Mouse (Mus musculus) forebrain, postnatal 0 days (tissue): ENCODE measurements around the gene Nf2. TPM values are rescaled to one million over a fixed set of nuclear protein-coding genes. Genes with fewer than 3 reads are reported as not detected.

Experiments
- ATAC-seq: fragments of 200-750 bp; cut with Nextera tagmentation; 2 replicates; pipeline ENCODE4 v1.8.0; 2017; ENCODE audit warnings: mild to moderate bottlenecking, moderate library complexity
- DNase-seq: peaks from one replicate; pipeline ENCODE4 v3.0.0-alpha.2; 2015
- H3K27ac ChIP-seq: fragments of 300-500 bp; sonication (generic); 2 replicates; pipeline ENCODE4 v1.5.1; 2014; ENCODE audit warnings: low read depth, mild to moderate bottlenecking, antibody characterized with exemption, low read length, moderate library complexity, mixed read lengths
- H3K27me3 ChIP-seq: fragments of 300-500 bp; sonication (generic); 2 replicates; pipeline ENCODE4 v1.6.1; 2014; ENCODE audit warnings: mild to moderate bottlenecking, low read length, mixed read lengths; ENCODE audit not compliant: insufficient read depth
- H3K36me3 ChIP-seq: fragments of 300-500 bp; sonication (generic); 2 replicates; pipeline ENCODE4 v1.6.1; 2014; ENCODE audit warnings: mild to moderate bottlenecking, moderate library complexity; ENCODE audit not compliant: insufficient read depth
- H3K4me1 ChIP-seq: fragments of 300-500 bp; sonication (generic); 2 replicates; pipeline ENCODE4 v1.6.1; 2014; ENCODE audit warnings: antibody characterized with exemption; ENCODE audit not compliant: insufficient read depth
- H3K4me2 ChIP-seq: fragments of 300-500 bp; sonication (generic); 2 replicates; pipeline ENCODE4 v1.6.1; 2014; ENCODE audit warnings: low read depth, mild to moderate bottlenecking, moderate library complexity
- H3K4me3 ChIP-seq: fragments of 300-500 bp; sonication (generic); 2 replicates; pipeline ENCODE4 v1.5.1; 2014; ENCODE audit warnings: low read depth, low read length, mixed read lengths
- H3K9ac ChIP-seq: fragments of 300-500 bp; sonication (generic); 2 replicates; pipeline ENCODE4 v1.6.1; 2014; ENCODE audit warnings: mild to moderate bottlenecking
- H3K9me3 ChIP-seq: fragments of 300-500 bp; sonication (generic); 2 replicates; pipeline ENCODE4 v1.6.1; 2016; ENCODE audit warnings: low read length
- CTCF ChIP-seq: sonication (generic); IDR thresholded peaks from 2 replicates; pipeline ENCODE4 v1.5.1; 2016; ENCODE audit warnings: antibody characterized with exemption, control low read depth, low read depth
- WGBS: fragments of 180-500 bp; shearing (Covaris S2); extraction: QIAGEN DNeasy Blood & Tissue Kit; methylation state at CpG from one replicate; pipeline ENCODE4 v1.1.7; 2014; 5-methylcytosine and 5-hydroxymethylcytosine counted together
- microRNA-seq, 2 experiments: library from miRNA; unstranded; fragments of <30 nt; microRNA quantifications; one replicate each; pipeline ENCODE4; 2016
- polyA plus RNA-seq: library from polyadenylated mRNA; unstranded; fragments of >200 nt; fragmentation: Nextera tagmentation; extraction: Ambion mirVana; gene quantifications from 2 replicates; pipeline ENCODE4 v1.2.1, GENCODE M21; 2015
- total RNA-seq: library from RNA; depleted of rRNA; stranded (reverse); fragments of >200 nt; gene quantifications from 2 replicates; pipeline ENCODE4 v1.2.3, GENCODE M21; 2014; rRNA removed

Gene Nf2
- total and polyA plus RNA-seq, 2 experiments from 2014 or later: 57.8 to 121 TPM

DNA sequence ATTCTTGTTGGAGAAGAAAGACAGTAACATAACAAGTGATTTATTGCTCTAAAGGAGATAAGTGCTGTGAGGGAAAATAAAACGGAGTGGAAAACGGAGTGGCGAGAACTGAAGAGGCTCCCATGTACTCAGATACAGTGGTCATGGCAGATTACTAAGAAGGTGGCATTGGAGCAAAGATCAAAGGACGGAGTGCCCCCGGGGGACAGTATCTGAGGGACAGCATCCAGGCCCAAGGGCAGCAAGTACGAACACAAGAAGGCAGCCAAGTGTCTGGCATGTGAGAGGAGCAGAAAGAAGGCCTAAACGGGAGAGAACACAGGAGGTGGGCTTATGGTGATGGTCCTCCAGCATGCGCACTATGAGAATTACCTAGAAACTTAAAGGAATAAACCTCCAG lies 127.6 kb downstream of the Nf2 start:
- WGBS: 83% methylated on average over 8 of the region's 8 CpGs
- TF ChIP-seq CTCF: no peak
- ATAC-seq: no peak

DNA sequence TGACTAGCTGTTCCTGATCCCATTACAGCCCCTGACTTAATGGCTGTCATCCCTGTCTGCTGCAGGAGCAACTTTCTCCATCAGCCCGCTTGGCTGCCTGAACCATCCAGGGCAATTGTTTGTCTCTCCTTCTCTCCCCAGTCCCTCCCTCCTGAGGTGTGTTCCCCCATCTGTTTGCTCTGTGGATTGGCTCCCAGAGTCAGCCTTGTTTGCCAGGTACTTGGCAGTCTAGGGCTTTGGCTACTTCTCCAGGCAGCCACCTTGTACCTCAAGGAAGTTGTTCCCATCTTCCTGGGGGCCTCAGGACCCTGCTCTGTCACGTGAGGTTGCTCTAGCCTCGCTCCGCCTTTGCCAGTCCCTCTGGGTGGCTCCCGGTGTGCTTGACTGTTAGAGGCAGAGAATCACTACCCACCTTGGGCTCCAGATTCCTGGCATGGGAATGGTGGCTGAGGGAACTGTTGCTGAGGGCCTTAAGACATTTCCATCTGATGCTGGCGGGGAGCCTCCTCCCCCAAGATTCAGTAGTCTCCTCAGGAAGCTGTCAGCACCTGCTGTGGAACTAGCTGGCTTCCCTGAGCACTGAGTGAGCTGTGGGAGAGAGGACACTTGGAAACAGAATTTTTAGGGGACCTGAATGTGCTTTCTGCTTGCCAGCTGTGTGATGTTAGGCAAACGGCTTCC lies 128.3 kb downstream of the Nf2 start:
- no peak overlapping the region for H3K27ac ChIP-seq
- H3K4me1 ChIP-seq: no peaks in the 10 kb centered on the region
- no peak for ATAC-seq
- TF ChIP-seq CTCF: no peak
- no peak overlapping the region for H3K9ac ChIP-seq
- no peak overlapping the region for H3K4me2 ChIP-seq
- H3K36me3 ChIP-seq: peaks cover 11% of the 10 kb centered on the region
- peak; percentile 39 for DNase-seq
- H3K9me3 ChIP-seq: no peaks in the 10 kb centered on the region
- H3K27me3 ChIP-seq: no peaks in the 10 kb centered on the region
- H3K4me3 ChIP-seq: no peak overlapping the region
- 40% methylated on average over 7 of the region's 7 CpGs for WGBS

More for the DNA sequence above, 127.6 kb downstream of the Nf2 start:
- Histone ChIP-seq H3K36me3 (peaks cover 16% of the 10 kb centered on the region), H3K27ac (0 out of 2 replicates have a peak overlapping the region, but pooled peaks have one; percentile 21), H3K4me1 (no peaks in the 10 kb centered on the region), H3K4me3 (no peak overlapping the region), H3K4me2 (no peak overlapping the region), H3K27me3 (no peaks in the 10 kb centered on the region), H3K9ac (no peak overlapping the region), H3K9me3 (no peaks in the 10 kb centered on the region)
- no peak for DNase-seq

DNA sequence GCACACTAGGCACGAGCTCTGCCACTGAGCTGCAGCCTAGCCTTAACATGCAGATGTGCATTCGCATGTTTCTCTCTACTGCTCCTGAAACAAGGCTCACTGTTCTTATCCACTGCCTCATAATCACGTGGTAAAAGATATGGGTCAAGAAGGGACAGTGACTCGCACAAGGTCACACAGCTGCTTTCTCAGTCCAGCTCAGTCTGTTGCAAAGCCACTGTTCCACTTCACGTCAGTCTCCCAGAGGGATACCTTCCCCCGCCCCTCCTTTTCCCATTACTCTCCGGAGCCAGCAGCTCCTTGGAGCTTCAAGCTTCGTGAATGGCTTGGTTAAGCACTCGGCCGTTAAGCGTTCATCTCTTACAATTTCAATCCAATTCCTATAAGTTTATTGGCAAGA lies 128.9 kb downstream of the Nf2 start:
- Histone ChIP-seq H3K9me3 (no peaks in the 10 kb centered on the region), H3K27me3 (no peaks in the 10 kb centered on the region), H3K36me3 (peaks cover 11% of the 10 kb centered on the region), H3K4me3 (no peak overlapping the region), H3K4me1 (no peaks in the 10 kb centered on the region), H3K4me2 (no peak overlapping the region), H3K9ac (no peak overlapping the region), H3K27ac (no peak overlapping the region)
- ATAC-seq (no peak), DNase-seq (peak; percentile 10)
- 58% methylated on average over 11 of the region's 11 CpGs for WGBS
- no peak for TF ChIP-seq CTCF

DNA sequence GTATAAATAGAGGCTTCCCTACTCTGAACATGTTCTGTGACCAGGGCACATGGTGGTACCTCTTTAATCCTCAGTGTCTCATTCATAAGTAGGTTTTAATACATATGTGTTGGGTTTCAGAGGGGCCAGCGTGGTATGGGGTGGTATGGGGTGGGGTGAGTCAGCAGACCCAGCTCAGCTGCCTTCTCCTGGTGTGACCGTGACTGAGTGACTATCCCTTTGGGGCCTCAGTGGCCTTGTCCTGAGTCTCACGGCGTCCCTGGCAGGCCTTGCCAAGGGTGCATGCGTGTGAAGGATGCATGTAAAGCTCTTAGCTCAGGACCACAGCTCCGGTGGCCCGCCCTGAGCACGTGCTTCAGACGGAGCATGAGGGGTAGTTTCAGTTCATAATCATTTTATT lies 129.4 kb downstream of the Nf2 start:
- no peak for ATAC-seq

DNA sequence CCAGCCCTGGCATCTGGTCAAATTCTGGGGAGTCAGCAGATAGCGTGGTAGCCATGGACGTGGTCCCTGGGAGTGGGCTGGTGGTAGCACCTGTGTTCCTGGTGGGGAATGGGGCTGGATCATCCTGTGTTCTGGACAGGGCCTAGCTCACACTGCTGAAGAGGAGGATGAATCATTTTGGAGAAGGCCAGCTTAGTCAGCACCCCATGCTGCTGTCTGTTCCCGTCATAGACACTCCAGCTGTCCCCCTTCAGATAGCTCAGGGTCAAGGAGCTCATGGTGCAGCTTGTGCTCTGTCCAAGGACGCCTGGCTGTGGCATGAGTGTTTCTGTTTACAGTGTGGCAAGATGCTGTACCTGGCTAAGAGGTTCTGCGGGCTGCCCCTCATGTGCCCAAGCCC lies 130.8 kb downstream of the Nf2 start:
- ATAC-seq: no peak
- Histone ChIP-seq H3K36me3 (peaks cover under 1% of the 10 kb centered on the region; the same call in 1 of the 2 replicates), H3K4me2 (no peak overlapping the region), H3K4me3 (no peak overlapping the region), H3K4me1 (no peaks in the 10 kb centered on the region), H3K9ac (no peak overlapping the region), H3K27me3 (no peaks in the 10 kb centered on the region), H3K27ac (no peak overlapping the region), H3K9me3 (no peaks in the 10 kb centered on the region)
- TF ChIP-seq CTCF: no peak
- 83% methylated on average over 5 of the region's 5 CpGs for WGBS
- DNase-seq: no peak

More for the DNA sequence above, 129.4 kb downstream of the Nf2 start:
- Histone ChIP-seq H3K36me3 (peaks cover 11% of the 10 kb centered on the region), H3K4me1 (no peaks in the 10 kb centered on the region), H3K9ac (no peak overlapping the region), H3K4me2 (no peak overlapping the region), H3K27me3 (no peaks in the 10 kb centered on the region), H3K9me3 (no peaks in the 10 kb centered on the region), H3K4me3 (no peak overlapping the region), H3K27ac (no peak overlapping the region)
- no peak for TF ChIP-seq CTCF
- 90% methylated on average over 9 of the region's 9 CpGs for WGBS
- DNase-seq: no peak

DNA sequence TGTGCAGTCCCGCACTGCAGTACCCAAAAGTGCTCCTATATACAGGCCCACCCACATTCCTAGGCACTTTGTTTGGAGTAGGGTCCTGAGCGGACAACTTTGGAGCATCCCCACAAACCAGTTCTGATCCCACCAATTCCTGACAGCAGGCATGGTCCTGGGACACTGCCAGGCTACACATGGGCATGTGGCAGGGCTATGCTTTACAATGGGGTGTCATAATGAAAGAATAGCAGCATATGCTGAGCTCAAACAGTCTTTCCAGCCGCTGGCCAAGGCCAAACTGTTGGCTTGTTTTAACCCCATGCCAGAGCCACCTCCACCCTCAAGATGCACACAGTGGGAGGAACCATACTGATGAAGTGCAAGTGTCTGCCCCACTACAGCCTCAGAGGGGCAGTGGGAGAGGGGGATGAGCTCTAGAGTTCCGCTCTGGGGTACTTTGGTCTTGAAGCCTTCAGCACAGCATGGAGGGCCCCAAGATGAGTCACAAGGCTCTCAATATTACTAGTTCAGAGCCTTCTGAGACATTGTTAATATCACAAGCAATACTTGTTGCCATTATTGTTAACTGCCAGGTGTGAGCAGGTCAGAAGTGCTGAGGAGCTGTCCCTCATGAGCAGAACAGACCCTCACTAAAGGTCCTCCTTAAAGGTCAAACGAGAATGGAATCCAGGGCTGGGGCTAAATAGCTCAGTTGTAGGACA lies 132.7 kb downstream of the Nf2 start:
- DNase-seq (no peak), ATAC-seq (no peak)
- Histone ChIP-seq H3K4me3 (no peak overlapping the region), H3K27me3 (no peaks in the 10 kb centered on the region), H3K27ac (no peak overlapping the region), H3K4me2 (no peak overlapping the region), H3K9me3 (no peaks in the 10 kb centered on the region), H3K4me1 (no peaks in the 10 kb centered on the region), H3K9ac (no peak overlapping the region), H3K36me3 (no peaks in the 10 kb centered on the region)
- TF ChIP-seq CTCF: no peak
- WGBS: 72% methylated on average over 5 of the region's 5 CpGs

Small RNA genes lying within 50 kb of the gene (microRNA-seq; reads per million reads assigned to microRNA genes)
- 1.2 to 1.3 reads per million in 2 experiments for gene Mir6918

Other genes with a start within 250 kb of the Nf2 start
- not detected in 2 replicates for gene Gm11032, start 229.5 kb downstream of the Nf2 start, total RNA-seq
- not detected in 2 replicates for gene Gm11032, start 229.5 kb downstream of the Nf2 start, polyA plus RNA-seq
- 14.5 and 17.3 TPM in 2 replicates for gene Ascc2, start 211.8 kb downstream of the Nf2 start, total RNA-seq
- gene Ascc2, start 211.8 kb downstream of the Nf2 start, polyA plus RNA-seq: 12.0 and 14.3 TPM in 2 replicates
- 171 and 220 TPM in 2 replicates for gene Uqcr10, start 145.2 kb downstream of the Nf2 start, total RNA-seq
- gene Uqcr10, start 145.2 kb downstream of the Nf2 start, polyA plus RNA-seq: 797 and 1,037 TPM in 2 replicates
- 20.6 and 29.5 TPM in 2 replicates for gene Zmat5, start 144.9 kb downstream of the Nf2 start, total RNA-seq
- gene Zmat5, start 144.9 kb downstream of the Nf2 start, polyA plus RNA-seq: 62.6 and 78.7 TPM in 2 replicates
- gene Cabp7, start 102.8 kb downstream of the Nf2 start, total RNA-seq: 5.3 and 5.5 TPM in 2 replicates
- gene Cabp7, start 102.8 kb downstream of the Nf2 start, polyA plus RNA-seq: 1.3 and 1.6 TPM in 2 replicates
- 125 and 146 TPM in 2 replicates for gene Nipsnap1, start 24.4 kb upstream of the Nf2 start, total RNA-seq
- gene Nipsnap1, start 24.4 kb upstream of the Nf2 start, polyA plus RNA-seq: 116 and 128 TPM in 2 replicates
- gene Thoc5, start 45.8 kb upstream of the Nf2 start, total RNA-seq: 55.7 and 57.7 TPM in 2 replicates
- 50.6 and 52.2 TPM in 2 replicates for gene Thoc5, start 45.8 kb upstream of the Nf2 start, polyA plus RNA-seq
- gene Nefh, start 98.5 kb upstream of the Nf2 start, total RNA-seq: 2.7 and 3.3 TPM in 2 replicates
- gene Nefh, start 98.5 kb upstream of the Nf2 start, polyA plus RNA-seq: 2.2 and 3.3 TPM in 2 replicates
- gene Ap1b1, start 137.3 kb upstream of the Nf2 start, total RNA-seq: 84.7 and 95.6 TPM in 2 replicates
- 64.8 and 78.8 TPM in 2 replicates for gene Ap1b1, start 137.3 kb upstream of the Nf2 start, polyA plus RNA-seq
- 2.3 and 6.8 TPM in 2 replicates for gene Rasl10a, start 208.6 kb upstream of the Nf2 start, total RNA-seq
- gene Rasl10a, start 208.6 kb upstream of the Nf2 start, polyA plus RNA-seq: 4.5 and 5.3 TPM in 2 replicates
- 25.9 and 30.7 TPM in 2 replicates for gene Gas2l1, start 215.8 kb upstream of the Nf2 start, total RNA-seq
- 18.7 and 23.3 TPM in 2 replicates for gene Gas2l1, start 215.8 kb upstream of the Nf2 start, polyA plus RNA-seq
- gene Rhbdd3, start 249.4 kb upstream of the Nf2 start, total RNA-seq: 31.0 and 34.5 TPM in 2 replicates
- gene Rhbdd3, start 249.4 kb upstream of the Nf2 start, polyA plus RNA-seq: 33.3 and 36.6 TPM in 2 replicates
- gene Ewsr1, start 249.7 kb upstream of the Nf2 start, total RNA-seq: 271 and 355 TPM in 2 replicates
- gene Ewsr1, start 249.7 kb upstream of the Nf2 start, polyA plus RNA-seq: 362 and 390 TPM in 2 replicates